Mouse (Mus musculus): ENCODE results near the gene Myl6b. TPM values are rescaled to one million over a fixed set of nuclear protein-coding genes. Genes with fewer than 3 reads are reported as not detected.
"Not testable (repeated sequence)": the region's sequence is repeated elsewhere in the genome, so short reads cannot be mapped to it uniquely, and the experiment has no call there.

Myl6b gene
- polyA plus RNA-seq, 1 experiment from 2014 or later, result 2.4 TPM

DNA sequence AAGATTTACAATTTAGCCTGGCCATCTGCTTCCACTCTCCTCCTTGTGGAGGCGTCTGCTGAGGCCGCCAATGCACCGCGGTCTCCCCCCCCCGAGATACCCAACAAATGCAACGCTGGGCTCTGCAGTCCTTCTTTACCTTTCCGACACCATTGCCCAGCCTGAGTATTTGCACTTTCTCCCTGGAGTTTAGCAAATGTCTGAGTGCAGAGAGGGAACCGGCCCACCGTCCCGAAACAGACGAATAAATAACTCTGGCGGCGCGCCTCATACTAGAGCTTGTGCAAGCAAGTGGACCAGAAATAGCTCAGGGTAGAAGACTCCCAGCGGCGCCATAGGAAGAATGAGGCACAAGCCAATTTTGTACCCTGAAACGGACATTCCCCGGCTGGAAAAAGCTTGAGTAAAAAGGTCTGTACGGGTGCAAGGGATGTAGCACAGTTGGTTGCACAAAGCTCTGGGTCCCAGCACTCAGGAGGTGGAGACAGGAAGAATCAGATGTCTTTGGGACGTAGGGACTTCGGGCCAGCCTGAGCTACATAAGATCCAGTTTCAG, 709 bp upstream of the Myl6b start:
- no peaks in the 10 kb centered on the region for H3K27me3 ChIP-seq (replicated peaks)
- peak; percentile 50 for ATAC-seq
- H3K36me3 ChIP-seq, result no peaks in the 10 kb centered on the region
- no peaks in the 10 kb centered on the region for H3K9me3 ChIP-seq
- H3K9ac ChIP-seq, result peak overlapping the region; percentile 66
- H3K4me1 ChIP-seq (replicated peaks), result peaks cover 18% of the 10 kb centered on the region
- peak overlapping the region; percentile 88 for H3K27ac ChIP-seq
- H3K4me2 ChIP-seq (replicated peaks), result peak overlapping the region; percentile 83
- H3K4me3 ChIP-seq (replicated peaks), result peak overlapping the region; percentile 57
- 2% methylated on average over 21 of the region's 21 CpGs for WGBS

DNA sequence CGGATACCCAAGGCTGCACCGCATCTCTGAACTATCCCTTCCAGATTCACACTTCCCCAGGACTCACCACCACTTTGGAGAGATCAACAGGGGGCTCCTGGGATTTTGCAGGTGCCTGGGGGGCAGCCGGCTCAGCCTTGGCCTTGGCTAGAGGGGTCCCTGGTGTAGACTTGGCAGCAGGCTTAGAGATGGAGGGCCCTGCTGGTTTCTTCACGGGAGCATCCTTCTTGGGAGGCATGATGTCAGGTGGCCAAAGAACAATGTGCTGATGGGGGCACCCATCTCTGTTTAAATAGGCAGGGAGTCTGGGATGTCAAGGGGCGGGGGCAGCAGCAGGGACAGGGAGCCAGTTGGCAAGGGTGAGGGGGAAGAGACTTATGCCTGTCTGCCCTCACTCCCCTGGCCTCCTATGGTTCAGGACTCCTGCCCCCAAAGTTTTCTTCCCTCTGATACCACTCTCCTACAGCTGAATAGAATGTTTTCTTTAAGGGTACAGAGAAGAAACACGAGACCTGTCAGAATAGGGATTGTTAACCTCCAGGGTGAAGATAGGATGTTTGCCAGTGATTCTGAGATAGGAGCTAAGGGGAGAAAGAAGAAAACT, 1.2 kb downstream of the Myl6b start:
- H3K4me1 ChIP-seq (replicated peaks), result peaks cover 17% of the 10 kb centered on the region
- H3K4me3 ChIP-seq (replicated peaks), result no peak overlapping the region
- no peak for ATAC-seq
- 49% methylated on average over 6 of the region's 6 CpGs for WGBS
- H3K36me3 ChIP-seq, result no peaks in the 10 kb centered on the region
- H3K9me3 ChIP-seq, result no peaks in the 10 kb centered on the region
- H3K27ac ChIP-seq, result no peak overlapping the region
- no peak overlapping the region for H3K9ac ChIP-seq
- no peak overlapping the region for H3K4me2 ChIP-seq (replicated peaks)
- H3K27me3 ChIP-seq (replicated peaks), result no peaks in the 10 kb centered on the region

DNA sequence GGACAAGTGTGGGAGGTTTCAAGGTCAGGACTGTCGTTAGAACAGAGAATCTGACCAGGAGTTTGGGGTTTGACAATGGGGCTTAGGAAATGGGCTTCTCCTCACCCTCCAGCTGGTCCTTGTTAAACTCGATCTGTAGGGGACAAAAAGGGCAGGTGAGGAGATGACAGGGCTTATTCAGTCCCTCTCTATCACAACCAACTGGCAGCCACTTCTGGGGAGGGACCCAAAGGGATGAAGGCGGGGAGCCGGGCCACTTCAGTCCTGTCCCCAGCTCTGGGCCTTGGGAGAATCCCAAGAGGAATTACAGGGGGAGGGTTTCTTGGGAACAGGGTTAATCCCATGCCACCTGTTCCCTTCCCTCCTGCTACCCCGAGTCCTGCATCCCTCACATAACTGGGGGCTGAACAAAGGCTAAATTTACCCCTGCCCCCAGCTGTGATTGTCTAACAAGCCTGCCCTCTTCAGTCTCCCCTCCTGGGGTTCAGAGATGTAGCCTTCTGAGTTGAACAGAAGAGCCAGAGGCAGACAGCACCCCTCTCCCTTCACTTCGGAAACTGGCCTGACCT, 1.9 kb downstream of the Myl6b start:
- H3K9ac ChIP-seq, result no peak overlapping the region
- no peaks in the 10 kb centered on the region for H3K9me3 ChIP-seq
- 42% methylated on average over 6 of the region's 6 CpGs for WGBS
- ATAC-seq, result no peak
- no peak overlapping the region for H3K27ac ChIP-seq
- H3K4me1 ChIP-seq (replicated peaks), result peaks cover 16% of the 10 kb centered on the region
- H3K4me3 ChIP-seq (replicated peaks), result no peak overlapping the region
- H3K27me3 ChIP-seq (replicated peaks), result no peaks in the 10 kb centered on the region
- no peaks in the 10 kb centered on the region for H3K36me3 ChIP-seq
- no peak overlapping the region for H3K4me2 ChIP-seq (replicated peaks)

DNA sequence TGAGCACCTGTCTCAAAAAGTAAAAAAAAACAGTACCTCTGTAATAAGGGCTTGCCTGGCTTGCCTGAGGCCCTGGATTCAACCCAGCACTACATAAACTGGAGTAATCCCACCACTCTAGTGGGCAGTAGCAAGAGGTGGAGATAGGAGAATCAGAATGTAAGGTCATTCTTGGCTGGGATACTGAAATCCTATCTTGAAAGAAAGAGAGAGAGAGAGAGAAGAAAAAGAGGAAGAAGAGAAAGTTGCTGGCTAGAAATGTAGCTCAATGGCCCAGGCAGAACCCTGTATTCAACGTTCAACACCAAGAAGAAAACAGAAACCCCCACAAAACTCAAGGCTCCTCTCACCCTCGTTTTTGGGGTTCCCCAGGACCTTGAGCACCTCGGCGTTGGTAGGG, 2.6 kb downstream of the Myl6b start:
- no peak overlapping the region for H3K4me3 ChIP-seq (replicated peaks)
- no peaks in the 10 kb centered on the region for H3K36me3 ChIP-seq
- peaks cover 22% of the 10 kb centered on the region for H3K4me1 ChIP-seq (replicated peaks)
- no peak overlapping the region for H3K9ac ChIP-seq
- ATAC-seq, result no peak
- H3K27ac ChIP-seq, result no peak overlapping the region
- no peaks in the 10 kb centered on the region for H3K9me3 ChIP-seq
- no peak overlapping the region for H3K4me2 ChIP-seq (replicated peaks)
- no peaks in the 10 kb centered on the region for H3K27me3 ChIP-seq (replicated peaks)
- WGBS, result 75% methylated on average over 4 of the region's 4 CpGs

DNA sequence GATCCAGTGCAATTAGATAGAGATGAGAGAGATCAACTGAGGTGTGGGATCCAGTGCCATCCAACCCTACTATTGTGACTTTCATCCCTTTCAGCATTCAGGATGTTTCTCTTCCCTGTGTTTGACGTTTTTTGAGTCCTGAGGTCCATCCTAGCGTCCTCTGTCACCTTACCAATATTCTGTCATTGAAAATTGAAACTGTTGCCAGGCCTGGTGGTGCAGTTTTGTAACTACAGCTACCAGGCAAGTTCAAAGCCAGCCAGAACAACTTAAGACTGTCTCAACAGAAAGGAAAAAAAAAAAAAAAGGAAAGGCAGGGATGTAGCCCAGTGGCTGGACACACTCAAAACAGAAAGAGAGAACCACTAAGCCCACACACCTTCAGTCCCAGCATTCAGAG, 3.2 kb downstream of the Myl6b start:
- Histone ChIP-seq H3K4me2 (replicated peaks) (peak overlapping the region; percentile 81; the same call in 1 of the 2 replicates), H3K4me3 (replicated peaks) (no peak overlapping the region), H3K36me3 (peaks cover 2% of the 10 kb centered on the region; the same call in 1 of the 2 replicates), H3K4me1 (replicated peaks) (peaks cover 23% of the 10 kb centered on the region), H3K9ac (no peak overlapping the region), H3K27me3 (replicated peaks) (no peaks in the 10 kb centered on the region), H3K9me3 (no peaks in the 10 kb centered on the region), H3K27ac (no peak overlapping the region)
- ATAC-seq, result no peak
- 77% methylated on average over 2 of the region's 2 CpGs for WGBS

DNA sequence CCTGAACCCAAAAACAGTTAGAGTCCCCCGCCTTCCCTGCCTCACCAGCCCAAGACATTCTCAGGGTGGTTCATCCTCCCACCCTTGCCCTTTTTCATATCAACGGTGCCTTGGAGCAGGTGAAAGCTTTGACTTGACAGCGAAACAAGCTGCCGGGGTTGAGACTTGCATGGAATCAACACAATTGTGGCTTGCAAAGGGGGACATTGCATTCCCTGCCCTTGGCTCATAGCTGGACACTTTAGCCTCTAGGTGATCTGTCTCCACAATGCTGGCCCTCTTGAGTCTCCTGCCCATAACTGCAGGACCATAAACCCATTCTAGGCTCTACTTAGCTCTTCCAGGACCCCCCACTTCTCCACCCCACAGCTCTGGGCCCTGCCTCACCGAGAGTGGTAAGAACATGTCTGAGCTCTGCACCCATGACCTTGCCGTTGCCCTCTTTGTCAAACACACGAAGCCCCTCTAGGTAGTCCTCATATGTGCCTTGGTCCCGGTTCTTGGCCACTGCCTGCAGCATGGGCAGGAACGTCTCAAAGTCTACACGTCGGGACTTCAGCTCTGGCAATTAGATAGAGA, 3.7 kb downstream of the Myl6b start:
- no peak for ATAC-seq
- Histone ChIP-seq H3K4me3 (replicated peaks) (peak overlapping the region; percentile 79), H3K27ac (peak overlapping the region; percentile 85), H3K4me1 (replicated peaks) (peaks cover 27% of the 10 kb centered on the region), H3K27me3 (replicated peaks) (no peaks in the 10 kb centered on the region), H3K36me3 (peaks cover 5% of the 10 kb centered on the region; the same call in 1 of the 2 replicates), H3K9ac (peak overlapping the region; percentile 73), H3K9me3 (no peaks in the 10 kb centered on the region), H3K4me2 (replicated peaks) (peak overlapping the region; percentile 81)
- 49% methylated on average over 11 of the region's 11 CpGs for WGBS

DNA sequence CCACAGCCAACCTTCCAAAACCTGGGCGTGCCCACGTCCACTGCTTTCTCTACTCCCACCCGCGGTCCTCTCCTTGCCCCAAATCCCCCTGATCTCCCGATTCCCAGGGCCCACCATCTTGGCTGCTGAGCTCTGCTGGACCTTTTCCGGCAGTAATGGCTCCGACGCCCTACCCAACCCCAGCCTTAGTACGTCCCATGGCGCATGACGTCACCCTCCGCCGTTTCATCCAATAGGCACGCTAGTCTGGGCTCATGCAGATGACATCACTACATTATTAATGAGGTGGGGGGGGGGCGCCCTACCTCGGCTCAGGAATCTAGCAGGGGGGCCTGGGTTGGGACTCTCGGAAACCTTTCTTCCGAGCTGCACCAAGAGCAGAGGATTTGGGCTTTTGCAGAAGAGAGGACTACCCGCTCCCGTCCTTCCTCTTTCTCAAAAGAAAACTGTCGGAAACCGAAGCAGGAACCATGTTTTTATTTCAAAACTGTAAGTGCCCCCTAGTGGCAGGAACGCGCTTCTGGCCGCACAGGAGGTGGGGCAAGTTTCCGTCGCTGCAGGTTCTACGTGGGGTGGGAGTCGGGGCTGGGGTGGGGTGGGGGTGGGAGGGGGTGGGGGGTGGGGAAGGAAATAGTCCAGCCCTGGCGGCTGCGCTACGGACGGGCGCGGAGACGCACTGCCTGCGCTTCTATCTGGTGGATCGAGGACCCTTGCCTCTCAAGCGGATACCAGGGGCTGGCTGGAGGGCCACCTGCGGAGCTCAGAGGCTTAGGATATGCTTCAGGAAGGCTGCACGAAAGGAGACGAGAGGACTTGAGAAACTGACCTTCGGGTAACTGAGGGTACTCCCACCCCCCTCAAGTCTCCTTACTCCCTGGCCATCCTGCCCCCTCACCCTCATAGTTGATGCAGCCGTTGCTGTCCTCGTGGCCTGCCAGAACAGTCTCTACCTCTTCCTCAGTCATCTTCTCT, 4.5 kb downstream of the Myl6b start, which contains the start of gene Myl6:
Gene Myl6 (minus strand): TSS at position 451 of the 972 bp plus-strand sequence.
- H3K27me3 ChIP-seq (replicated peaks), result no peaks in the 10 kb centered on the region
- H3K36me3 ChIP-seq, result peaks cover 6% of the 10 kb centered on the region
- peak within 1 kb of the TSS; percentile 79 for H3K4me3 ChIP-seq (replicated peaks)
- peak within 1 kb of the TSS; percentile 81 for H3K4me2 ChIP-seq (replicated peaks)
- under 1% methylated on average over 45 of the region's 45 CpGs for WGBS
- no peaks in the 10 kb centered on the region for H3K9me3 ChIP-seq
- H3K9ac ChIP-seq, result peak within 1 kb of the TSS; percentile 90
- peak; percentile 92 for ATAC-seq
- peak within 1 kb of the TSS; percentile 99 for H3K27ac ChIP-seq
- H3K4me1 ChIP-seq (replicated peaks), result peaks cover 31% of the 10 kb centered on the region

DNA sequence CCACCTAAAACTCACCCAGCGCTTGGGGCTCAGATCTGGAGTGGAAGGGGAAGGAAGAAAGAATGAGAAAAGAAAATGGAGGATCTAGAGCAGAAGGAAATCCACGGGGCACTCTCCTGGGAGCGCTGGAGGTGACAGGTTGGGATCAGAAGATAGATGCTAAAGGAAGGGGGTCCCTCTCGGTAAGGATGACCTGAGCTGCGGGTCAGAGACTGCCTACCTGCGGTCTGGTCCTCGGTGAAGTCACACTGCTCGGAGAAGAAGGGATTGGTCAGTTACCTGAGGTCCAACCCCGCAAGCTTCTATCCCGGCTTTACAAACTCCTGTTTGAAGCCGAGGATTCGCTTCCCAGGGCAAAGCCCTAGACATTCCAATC, 5.2 kb downstream of the Myl6b start:
- Histone ChIP-seq H3K4me3 (replicated peaks) (peak overlapping the region; percentile 79), H3K27ac (peak overlapping the region; percentile 99), H3K4me1 (replicated peaks) (peaks cover 29% of the 10 kb centered on the region), H3K4me2 (replicated peaks) (peak overlapping the region; percentile 72), H3K9ac (peak overlapping the region; percentile 90), H3K27me3 (replicated peaks) (no peaks in the 10 kb centered on the region), H3K9me3 (no peaks in the 10 kb centered on the region), H3K36me3 (peaks cover 12% of the 10 kb centered on the region)
- peak; percentile 39 for ATAC-seq
- WGBS, result 0% methylated on average over 12 of the region's 12 CpGs

DNA sequence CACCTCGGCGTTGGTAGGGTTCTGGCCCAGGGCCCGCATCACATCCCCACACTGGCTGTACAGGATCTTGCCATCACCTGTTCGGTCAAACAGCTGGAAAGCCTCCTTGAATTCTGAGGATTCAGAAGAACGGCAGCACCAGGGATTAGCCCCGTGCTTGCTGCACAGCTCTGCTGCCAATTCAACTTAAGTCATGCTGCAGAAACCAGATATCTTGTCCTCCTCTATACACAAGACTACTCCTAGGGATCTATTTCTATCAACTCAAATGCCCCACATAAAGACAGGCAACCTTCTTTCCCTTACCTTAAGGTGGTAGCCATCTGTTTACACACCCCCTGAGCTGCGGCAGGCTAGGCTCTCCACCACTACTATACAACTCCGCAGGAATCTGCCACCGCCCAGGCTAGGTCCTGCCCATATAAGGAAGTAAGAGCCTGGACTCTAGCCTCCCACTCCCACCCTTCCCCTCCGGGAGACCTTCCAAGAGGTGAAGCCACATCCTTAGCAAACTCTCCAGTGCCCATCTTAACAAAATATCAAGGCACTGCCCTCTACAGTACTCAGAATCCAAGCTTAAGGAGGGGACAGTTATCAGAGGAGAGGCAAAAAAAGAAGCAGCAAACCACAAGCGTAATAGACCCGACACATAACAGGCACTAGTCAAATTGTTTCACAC, 5.7 kb downstream of the Myl6b start:
- H3K27ac ChIP-seq, result peak overlapping the region; percentile 99
- peak overlapping the region; percentile 72 for H3K4me2 ChIP-seq (replicated peaks)
- peak; percentile 70 for ATAC-seq
- peak overlapping the region; percentile 90 for H3K9ac ChIP-seq
- peak overlapping the region; percentile 79 for H3K4me3 ChIP-seq (replicated peaks)
- H3K4me1 ChIP-seq (replicated peaks), result peaks cover 28% of the 10 kb centered on the region
- H3K9me3 ChIP-seq, result no peaks in the 10 kb centered on the region
- no peaks in the 10 kb centered on the region for H3K27me3 ChIP-seq (replicated peaks)
- H3K36me3 ChIP-seq, result peaks cover 18% of the 10 kb centered on the region
- WGBS, result 10% methylated on average over 12 of the region's 12 CpGs

DNA sequence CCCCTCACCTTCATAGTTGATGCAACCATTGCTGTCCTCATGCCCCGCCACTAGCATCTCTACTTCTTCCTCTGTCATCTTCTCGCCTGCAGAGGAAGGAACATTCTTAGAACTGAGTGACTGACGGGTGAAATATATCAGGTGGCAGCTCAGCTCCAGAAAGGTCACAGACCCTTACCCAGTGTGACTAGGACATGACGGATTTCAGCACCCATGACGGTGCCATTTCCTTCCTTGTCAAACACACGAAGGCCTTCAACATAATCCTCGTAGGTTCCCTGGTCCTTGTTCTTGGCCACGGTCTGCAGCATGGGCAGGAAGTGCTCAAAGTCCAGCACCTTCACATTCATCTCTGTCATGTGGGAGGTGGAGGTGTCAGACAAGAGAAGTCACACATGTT, 6.4 kb downstream of the Myl6b start:
- 34% methylated on average over 8 of the region's 8 CpGs for WGBS
- Histone ChIP-seq H3K27ac (peak overlapping the region; percentile 99), H3K4me1 (replicated peaks) (peaks cover 24% of the 10 kb centered on the region), H3K4me3 (replicated peaks) (peak overlapping the region; percentile 79), H3K4me2 (replicated peaks) (peak overlapping the region; percentile 72), H3K36me3 (peaks cover 25% of the 10 kb centered on the region), H3K9ac (peak overlapping the region; percentile 90)
- H3K27me3 ChIP-seq (replicated peaks); ATAC-seq; H3K9me3 ChIP-seq: not testable (repeated sequence)

DNA sequence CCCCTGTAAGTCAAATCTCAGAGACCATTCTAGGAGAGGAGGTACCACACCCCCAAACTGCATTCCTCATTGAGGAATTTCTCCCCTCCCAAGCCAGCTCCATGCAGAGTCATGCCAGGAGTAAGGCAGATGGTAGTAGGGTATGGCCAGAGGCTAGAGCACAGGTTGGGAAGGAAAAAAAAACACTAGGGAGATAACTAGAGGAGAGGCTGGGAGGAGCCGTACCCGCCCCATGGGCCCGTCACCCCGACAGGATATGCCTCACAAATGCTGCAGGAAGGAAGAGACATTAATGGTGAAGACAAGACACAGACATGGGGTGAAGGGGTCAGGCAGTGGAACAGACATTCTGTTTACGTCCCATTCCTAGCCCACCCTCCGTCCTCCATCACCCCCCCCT, 7.0 kb downstream of the Myl6b start:
- H3K36me3 ChIP-seq, result peaks cover 27% of the 10 kb centered on the region
- H3K4me1 ChIP-seq (replicated peaks), result peaks cover 23% of the 10 kb centered on the region
- no peaks in the 10 kb centered on the region for H3K27me3 ChIP-seq (replicated peaks)
- peak overlapping the region; percentile 79 for H3K4me3 ChIP-seq (replicated peaks)
- peak overlapping the region; percentile 72 for H3K4me2 ChIP-seq (replicated peaks)
- ATAC-seq, result no peak
- H3K9ac ChIP-seq, result peak overlapping the region; percentile 90
- peak overlapping the region; percentile 99 for H3K27ac ChIP-seq
- H3K9me3 ChIP-seq, result no peaks in the 10 kb centered on the region
- 16% methylated on average over 6 of the region's 6 CpGs for WGBS

Data from intestine, embryonic 15.5 days (tissue).